Mouse (Mus musculus): ENCODE results near the gene 4930562C15Rik.

The 4930562C15Rik gene

GRCm38 (mm10) chr16:4885760-4886689 is 50.8 kb downstream of the 4930562C15Rik start, which contains the start of gene Mgrn1:
Gene Mgrn1, plus strand, starts transcription at chr16:4886249.
- in situ Hi-C loops (cut with MboI; ENCODE audit: low sequenced_read_pairs), result no loop called here

- in situ Hi-C loops (cut with MboI; ENCODE audit: low sequenced_read_pairs), result no loop called here
These were observed 51.4 kb downstream of the 4930562C15Rik start for GRCm38 (mm10) chr16:4886690-4887020.

GRCm38 (mm10) chr16:4890201-4890709 is 55.0 kb downstream of the 4930562C15Rik start:
- in situ Hi-C loops (cut with MboI; ENCODE audit: low sequenced_read_pairs), result no loop called here

- in situ Hi-C loops (cut with MboI; ENCODE audit: low sequenced_read_pairs), result no loop called here
These were observed 57.0 kb downstream of the 4930562C15Rik start for GRCm38 (mm10) chr16:4892171-4892570.

GRCm38 (mm10) chr16:4894201-4894908 is 59.1 kb downstream of the 4930562C15Rik start:
- in situ Hi-C loops (cut with MboI; ENCODE audit: low sequenced_read_pairs), result no loop called here

- in situ Hi-C loops (cut with MboI; ENCODE audit: low sequenced_read_pairs), result no loop called here
These were observed 61.2 kb downstream of the 4930562C15Rik start for GRCm38 (mm10) chr16:4896249-4897027.

- in situ Hi-C loops (cut with MboI; ENCODE audit: low sequenced_read_pairs), result no loop called here
These were observed 62.0 kb downstream of the 4930562C15Rik start for GRCm38 (mm10) chr16:4897146-4897730.

- in situ Hi-C loops (cut with MboI; ENCODE audit: low sequenced_read_pairs), result no loop called here
These were observed 63.7 kb downstream of the 4930562C15Rik start for GRCm38 (mm10) chr16:4898881-4899280.

GRCm38 (mm10) chr16:4899711-4900110 is 64.5 kb downstream of the 4930562C15Rik start:
- in situ Hi-C loops (cut with MboI; ENCODE audit: low sequenced_read_pairs), result no loop called here

GRCm38 (mm10) chr16:4901167-4901566 is 66.0 kb downstream of the 4930562C15Rik start:
- in situ Hi-C loops (cut with MboI; ENCODE audit: low sequenced_read_pairs), result no loop called here

- in situ Hi-C loops (cut with MboI; ENCODE audit: low sequenced_read_pairs), result no loop called here
These were observed 67.2 kb downstream of the 4930562C15Rik start for GRCm38 (mm10) chr16:4902390-4902789.

GRCm38 (mm10) chr16:4903491-4904102 is 68.4 kb downstream of the 4930562C15Rik start:
- in situ Hi-C loops (cut with MboI; ENCODE audit: low sequenced_read_pairs), result no loop called here

GRCm38 (mm10) chr16:4904878-4905277 is 69.7 kb downstream of the 4930562C15Rik start:
- in situ Hi-C loops (cut with MboI; ENCODE audit: low sequenced_read_pairs), result no loop called here

GRCm38 (mm10) chr16:4905591-4905990 is 70.4 kb downstream of the 4930562C15Rik start:
- in situ Hi-C loops (cut with MboI; ENCODE audit: low sequenced_read_pairs), result no loop called here

- in situ Hi-C loops (cut with MboI; ENCODE audit: low sequenced_read_pairs), result no loop called here
These were observed 71.3 kb downstream of the 4930562C15Rik start for GRCm38 (mm10) chr16:4906559-4906958.

GRCm38 (mm10) chr16:4907386-4907785 is 72.2 kb downstream of the 4930562C15Rik start:
- in situ Hi-C loops (cut with MboI; ENCODE audit: low sequenced_read_pairs), result no loop called here

- in situ Hi-C loops (cut with MboI; ENCODE audit: low sequenced_read_pairs), result no loop called here
These were observed 72.8 kb downstream of the 4930562C15Rik start for GRCm38 (mm10) chr16:4907972-4908371.

- in situ Hi-C loops (cut with MboI; ENCODE audit: low sequenced_read_pairs), result no loop called here
These were observed 74.5 kb downstream of the 4930562C15Rik start for GRCm38 (mm10) chr16:4909745-4910144.

GRCm38 (mm10) chr16:4910758-4911157 is 75.5 kb downstream of the 4930562C15Rik start:
- in situ Hi-C loops (cut with MboI; ENCODE audit: low sequenced_read_pairs), result no loop called here

GRCm38 (mm10) chr16:4912074-4912648 is 76.9 kb downstream of the 4930562C15Rik start:
- in situ Hi-C loops (cut with MboI; ENCODE audit: low sequenced_read_pairs), result no loop called here

Data from CH12F3 (cell line).